Mouse (Mus musculus) heart, adult 2 months (tissue): ENCODE measurements around the gene Atg5. TPM values are rescaled to one million over a fixed set of nuclear protein-coding genes. Genes with fewer than 3 reads are reported as not detected.

Experiments
- DNase-seq, 2 experiments: peaks; one replicate each; pipeline ENCODE4 v3.0.0; 2021
- H3K27ac ChIP-seq: fragments of 200-600 bp; 2 replicates; pipeline ENCODE4 v1.8.1; 2022
- H3K27me3 ChIP-seq: fragments of 200-500 bp; 2 replicates; pipeline ENCODE4 v1.6.1; 2012; ENCODE audit warnings: mild to moderate bottlenecking, low read length, inconsistent platforms, mixed read lengths; ENCODE audit not compliant: control insufficient read depth, insufficient read depth
- H3K36me3 ChIP-seq: fragments of 200-500 bp; 2 replicates; pipeline ENCODE4 v1.6.1; 2012; ENCODE audit warnings: low read length, inconsistent platforms; ENCODE audit not compliant: control insufficient read depth, insufficient read depth
- H3K4me1 ChIP-seq: fragments of 200-500 bp; 2 replicates; pipeline ENCODE4 v1.6.1; 2011; ENCODE audit warnings: low read length; ENCODE audit not compliant: control insufficient read depth, insufficient read depth
- H3K4me3 ChIP-seq: fragments of 200-600 bp; 2 replicates; pipeline ENCODE4 v1.8.1; 2022
- H3K79me2 ChIP-seq: fragments of 200-500 bp; replicated peaks from 2 replicates; pipeline ENCODE4 v1.6.1; 2012; ENCODE audit warnings: mild to moderate bottlenecking, inconsistent platforms, low read length, moderate library complexity, mixed read lengths; ENCODE audit not compliant: control insufficient read depth, insufficient read depth
- H3K9ac ChIP-seq: fragments of 200-500 bp; 2 replicates; pipeline ENCODE4 v1.6.1; 2012; ENCODE audit warnings: low read depth, mild to moderate bottlenecking, control low read depth, inconsistent platforms, low read length, mixed read lengths
- CTCF ChIP-seq: fragments of 200-600 bp; IDR thresholded peaks from 2 replicates; pipeline ENCODE4 v1.8.1; 2022; ENCODE audit warnings: antibody characterized with exemption, mild to moderate bottlenecking, moderate library complexity
- EP300 ChIP-seq: fragments of 200-500 bp; IDR thresholded peaks from 2 replicates; pipeline ENCODE4 v1.6.1; 2011; ENCODE audit warnings: low read depth, low read length, control low read depth; ENCODE audit not compliant: insufficient read depth
- POLR2A ChIP-seq: fragments of 200-500 bp; IDR thresholded peaks from 2 replicates; pipeline ENCODE4 v1.6.1; 2011; ENCODE audit warnings: mild to moderate bottlenecking, low read depth, low read length, control low read depth; ENCODE audit not compliant: insufficient read depth
- WGBS: fragments of 180-500 bp; shearing (Covaris S2); methylation state at CpG from one replicate; pipeline ENCODE4 v1.1.7; 2018; 5-methylcytosine and 5-hydroxymethylcytosine counted together
- intact Hi-C: fragments of 180-260 bp; cut with DNase I; formaldehyde crosslinking; loops from one replicate; pipeline ENCODE4 v1.15.1; 2025
- polyA plus RNA-seq: library from polyadenylated mRNA; depleted of rRNA; stranded (reverse); fragments of >200 nt; gene quantifications from 2 replicates; pipeline ENCODE4 v1.2.3, GENCODE M21; 2012
- total RNA-seq, 2 experiments: library from RNA; stranded (reverse); gene quantifications; 2 replicates each; pipeline ENCODE4 v1.2.3; 2021

Atg5 gene
- total and polyA plus RNA-seq, 3 experiments: 6.5 to 15.4 (median 15.2) TPM

DNA sequence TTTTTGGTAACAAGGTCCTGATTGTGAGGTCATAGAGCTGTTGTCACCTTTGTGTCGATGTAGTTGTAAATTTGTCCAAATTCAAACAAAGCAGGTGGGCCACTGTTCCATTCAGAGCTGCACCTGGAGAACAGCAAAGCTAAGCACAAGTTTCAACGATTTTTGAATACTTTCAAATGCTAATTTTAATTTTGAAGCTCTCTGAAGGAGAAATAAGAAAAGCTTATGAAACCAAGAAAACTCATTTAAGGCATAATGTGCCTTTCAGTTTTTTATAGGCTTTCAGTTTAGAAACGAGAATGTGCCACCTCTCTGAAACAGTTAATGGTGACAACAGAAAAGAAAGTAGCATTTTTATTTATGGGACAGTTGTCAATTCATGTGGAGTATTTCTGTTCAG, 36.7 kb downstream of the Atg5 start:
- intact Hi-C loops: no loop called here
- Histone ChIP-seq H3K36me3 (no peaks in the 10 kb centered on the region), H3K9ac (no peak overlapping the region), H3K27ac (no peak overlapping the region), H3K79me2 (no peaks in the 10 kb centered on the region), H3K4me3 (no peak overlapping the region), H3K4me1 (no peaks in the 10 kb centered on the region; the same call in 1 of the 2 replicates), H3K27me3 (no peaks in the 10 kb centered on the region)
- TF ChIP-seq POLR2A (no peak), CTCF (no peak), EP300 (no peak)
- 81% methylated on average over 3 of the region's 3 CpGs for WGBS
- no peak for DNase-seq

DNA sequence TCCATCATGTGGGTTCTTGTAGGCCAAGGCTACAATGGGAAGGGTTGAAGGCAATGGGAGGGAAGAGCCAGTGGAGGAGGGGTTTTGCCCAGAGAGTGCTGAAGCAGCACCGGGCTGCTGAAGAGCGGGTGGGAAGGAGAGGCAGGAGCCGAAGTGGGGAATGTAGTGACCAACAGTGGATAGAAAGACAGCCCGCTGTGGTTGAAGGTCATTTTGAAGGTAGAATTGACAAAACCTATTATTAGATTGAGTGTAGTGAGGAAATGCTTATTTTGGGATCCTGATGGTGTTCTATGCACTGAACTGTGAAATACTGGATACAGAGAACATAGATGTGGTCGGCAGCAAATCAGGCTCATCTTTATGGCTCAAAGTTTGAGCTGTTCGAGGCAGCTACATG, 38.1 kb downstream of the Atg5 start:
- Histone ChIP-seq H3K36me3 (no peaks in the 10 kb centered on the region), H3K4me3 (no peak overlapping the region), H3K9ac (no peak overlapping the region), H3K27me3 (no peaks in the 10 kb centered on the region), H3K79me2 (no peaks in the 10 kb centered on the region), H3K4me1 (no peaks in the 10 kb centered on the region; the same call in 1 of the 2 replicates), H3K27ac (no peak overlapping the region)
- intact Hi-C loops: no loop called here
- TF ChIP-seq EP300 (no peak), POLR2A (no peak), CTCF (no peak)
- WGBS: 73% methylated on average over 6 of the region's 6 CpGs
- DNase-seq: no peak

DNA sequence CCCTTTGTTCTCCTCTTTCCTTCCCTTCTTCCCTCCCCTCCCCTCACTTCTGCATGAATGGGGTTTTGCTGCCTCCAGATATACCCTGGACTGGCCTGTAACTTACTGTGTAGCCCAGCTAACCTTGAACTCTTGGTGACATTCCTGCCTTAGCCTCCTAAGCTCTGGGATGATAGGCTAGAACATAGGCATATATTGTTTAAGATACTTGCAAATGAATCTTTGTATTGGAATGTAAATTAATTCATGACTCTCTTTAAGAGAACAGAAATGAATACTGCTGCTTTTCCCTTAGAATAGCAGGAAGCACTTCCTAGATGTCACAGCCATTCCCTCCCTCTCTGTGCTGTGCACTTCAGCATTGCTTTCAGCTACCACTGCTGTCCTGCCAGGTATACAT, 40.1 kb downstream of the Atg5 start:
- no peak for DNase-seq
- Histone ChIP-seq H3K4me1 (no peaks in the 10 kb centered on the region; the same call in 1 of the 2 replicates), H3K79me2 (no peaks in the 10 kb centered on the region), H3K27me3 (no peaks in the 10 kb centered on the region), H3K36me3 (no peaks in the 10 kb centered on the region), H3K27ac (no peak overlapping the region), H3K9ac (no peak overlapping the region), H3K4me3 (no peak overlapping the region)
- TF ChIP-seq POLR2A (no peak), EP300 (no peak), CTCF (no peak)
- intact Hi-C loops: no loop called here

DNA sequence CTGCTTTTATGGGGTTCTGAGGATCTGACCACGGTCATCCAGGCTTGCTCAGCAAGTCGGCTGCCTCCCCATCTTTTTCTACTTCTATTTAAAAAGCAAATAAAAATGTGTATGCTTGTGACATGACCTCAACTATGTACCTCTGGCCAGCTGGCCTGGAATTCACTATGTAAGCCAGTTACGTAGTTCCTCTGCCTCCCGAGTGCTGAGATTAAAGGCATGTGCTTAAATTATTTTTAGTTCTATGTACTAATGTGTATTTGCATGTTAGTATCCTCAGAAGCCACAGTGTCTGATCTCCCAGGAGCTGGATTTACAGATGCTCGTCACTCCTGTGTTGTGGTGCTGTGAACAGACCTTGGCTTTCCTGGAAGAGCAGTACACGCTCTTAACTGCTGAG, 41.1 kb downstream of the Atg5 start:
- no peak overlapping the region for H3K9ac ChIP-seq
- no peak overlapping the region for H3K27ac ChIP-seq
- 59% methylated on average over 6 of the region's 6 CpGs for WGBS
- TF ChIP-seq EP300 (no peak), POLR2A (no peak), CTCF (no peak)
- intact Hi-C loops: no loop called here
- H3K27me3 ChIP-seq: no peaks in the 10 kb centered on the region
- no peak overlapping the region for H3K4me3 ChIP-seq
- no peaks in the 10 kb centered on the region; the same call in 1 of the 2 replicates for H3K4me1 ChIP-seq
- DNase-seq: no peak
- H3K79me2 ChIP-seq: no peaks in the 10 kb centered on the region
- H3K36me3 ChIP-seq: no peaks in the 10 kb centered on the region

DNA sequence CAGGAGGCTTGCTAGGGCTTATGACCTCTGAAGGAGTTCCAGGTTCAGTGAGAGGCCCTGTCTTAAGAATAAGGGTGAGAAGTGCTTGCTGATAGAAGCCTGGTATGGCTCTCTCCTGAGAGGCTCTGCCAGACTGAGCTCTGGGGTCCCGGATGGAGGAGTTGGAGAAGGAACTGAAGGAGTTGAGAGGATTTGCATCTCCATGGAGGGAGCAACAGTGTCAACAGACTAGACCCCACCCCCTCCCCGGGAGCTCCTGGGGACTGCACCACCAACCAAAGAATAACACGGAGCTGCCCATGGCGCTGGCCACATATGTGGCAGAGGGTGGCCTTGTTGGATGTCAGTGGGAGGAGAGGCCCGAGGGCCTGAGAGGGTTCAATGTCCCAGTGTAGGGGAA, 47.1 kb downstream of the Atg5 start:
- no peaks in the 10 kb centered on the region for H3K36me3 ChIP-seq
- no peaks in the 10 kb centered on the region for H3K4me1 ChIP-seq
- WGBS: 63% methylated on average over 5 of the region's 5 CpGs
- H3K9ac ChIP-seq: no peak overlapping the region
- H3K27ac ChIP-seq: no peak overlapping the region
- no peak for DNase-seq
- H3K27me3 ChIP-seq: no peaks in the 10 kb centered on the region
- no peak overlapping the region for H3K4me3 ChIP-seq
- no peaks in the 10 kb centered on the region for H3K79me2 ChIP-seq
- no peak for TF ChIP-seq EP300
- TF ChIP-seq POLR2A: no peak
- no peak for TF ChIP-seq CTCF
- intact Hi-C loops: no loop called here

DNA sequence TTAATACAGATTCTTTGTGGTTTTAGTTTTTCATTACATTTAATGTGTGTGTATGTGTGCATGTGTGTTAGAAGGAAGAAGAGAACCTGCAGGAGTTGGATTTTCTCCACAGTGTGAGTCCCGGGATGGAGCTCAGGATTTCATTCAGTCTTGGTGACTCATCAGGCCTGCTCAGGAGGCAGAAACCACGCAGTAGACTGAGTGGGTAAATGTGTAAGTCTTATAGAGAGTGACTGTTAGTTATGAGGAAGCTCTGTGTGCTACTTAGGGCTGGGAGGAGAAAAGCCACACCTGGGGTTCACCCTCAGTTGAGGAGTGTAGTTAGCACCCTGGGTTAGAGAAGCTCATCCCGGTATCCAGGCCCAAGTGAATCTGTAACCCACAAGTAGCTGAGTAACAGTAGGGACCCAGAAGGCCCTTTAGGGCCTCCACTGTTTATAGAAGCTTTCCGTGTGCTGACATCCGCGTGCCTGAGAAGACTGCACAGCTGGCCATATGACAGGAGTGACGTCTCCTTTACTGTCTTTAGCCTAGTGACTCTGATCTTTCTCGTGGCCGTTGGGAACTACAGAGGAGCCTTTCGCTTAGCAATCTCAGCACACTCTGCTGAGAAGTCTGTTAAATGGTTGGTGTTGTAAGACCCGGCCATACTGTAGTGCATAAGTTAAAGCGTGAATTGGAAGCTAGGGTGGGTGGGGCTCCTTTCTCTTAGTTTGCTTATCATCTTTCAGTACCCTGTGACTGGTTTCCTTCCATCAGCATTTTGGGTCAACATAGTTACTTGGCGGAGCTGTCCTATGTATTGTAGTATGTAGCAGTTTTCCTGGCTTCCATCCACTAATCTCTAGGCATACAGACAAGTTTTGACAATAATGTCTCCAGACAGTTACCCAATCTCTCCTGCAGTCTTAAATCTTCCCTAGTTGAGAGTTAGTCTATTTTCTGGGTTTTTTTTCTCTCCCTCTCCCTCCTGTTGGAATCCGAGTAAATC, 48.4 kb downstream of the Atg5 start:
- H3K4me3 ChIP-seq: no peak overlapping the region
- WGBS: 63% methylated on average over 14 of the region's 14 CpGs
- no peaks in the 10 kb centered on the region for H3K27me3 ChIP-seq
- H3K4me1 ChIP-seq: no peaks in the 10 kb centered on the region
- no peak overlapping the region for H3K27ac ChIP-seq
- intact Hi-C loops: no loop called here
- no peak for DNase-seq
- no peak overlapping the region for H3K9ac ChIP-seq
- peaks cover 3% of the 10 kb centered on the region for H3K36me3 ChIP-seq
- TF ChIP-seq POLR2A: no peak
- no peak for TF ChIP-seq CTCF
- H3K79me2 ChIP-seq: no peaks in the 10 kb centered on the region
